Mouse (Mus musculus) neural tube, embryonic 12.5 days (tissue): ENCODE data around the gene Ncoa3. TPM values are rescaled to one million over a fixed set of nuclear protein-coding genes. Genes with fewer than 3 reads are reported as not detected.
"Not testable (repeated sequence)": the region's sequence is repeated elsewhere in the genome, so short reads cannot be mapped to it uniquely, and the experiment has no call there.

Experiments
- ATAC-seq: fragments of 200-750 bp; cut with Nextera tagmentation; 2 replicates; pipeline ENCODE4 v1.8.0; 2017; ENCODE audit warnings: low read depth, mild to moderate bottlenecking, moderate TSS enrichment, moderate library complexity; ENCODE audit not compliant: low FRiP score
- H3K27ac ChIP-seq: fragments of 300-500 bp; sonication (generic); 2 replicates; pipeline ENCODE4 v1.5.1; 2016
- H3K27me3 ChIP-seq: fragments of 300-500 bp; sonication (generic); replicated peaks from 2 replicates; pipeline ENCODE4 v1.6.1; 2016; ENCODE audit warnings: mild to moderate bottlenecking
- H3K36me3 ChIP-seq: fragments of 300-500 bp; sonication (generic); 2 replicates; pipeline ENCODE4 v1.6.1; 2016; ENCODE audit warnings: mild to moderate bottlenecking
- H3K4me1 ChIP-seq: fragments of 300-500 bp; sonication (generic); 2 replicates; pipeline ENCODE4 v1.6.1; 2016
- H3K4me2 ChIP-seq: fragments of 300-500 bp; sonication (generic); replicated peaks from 2 replicates; pipeline ENCODE4 v1.6.1; 2016; ENCODE audit warnings: mild to moderate bottlenecking
- H3K4me3 ChIP-seq: fragments of 300-500 bp; sonication (generic); 2 replicates; pipeline ENCODE4 v1.5.1; 2016
- H3K9ac ChIP-seq: fragments of 300-500 bp; sonication (generic); 2 replicates; pipeline ENCODE4 v1.6.1; 2016; ENCODE audit warnings: mild to moderate bottlenecking
- H3K9me3 ChIP-seq: fragments of 300-500 bp; sonication (generic); 2 replicates; pipeline ENCODE4 v1.6.1; 2016; ENCODE audit warnings: mild to moderate bottlenecking
- WGBS: fragments of 180-500 bp; shearing (Covaris S2); methylation state at CpG from one replicate; pipeline ENCODE4 v1.1.7; 2016; 5-methylcytosine and 5-hydroxymethylcytosine counted together
- polyA plus RNA-seq: library from polyadenylated mRNA; unstranded; fragments of >200 nt; fragmentation: Nextera tagmentation; extraction: Ambion mirVana; gene quantifications from 2 replicates; pipeline ENCODE4 v1.2.1, GENCODE M21; 2016

Gene Ncoa3
- polyA plus RNA-seq = 14.4 and 15.4 TPM in 2 replicates

DNA sequence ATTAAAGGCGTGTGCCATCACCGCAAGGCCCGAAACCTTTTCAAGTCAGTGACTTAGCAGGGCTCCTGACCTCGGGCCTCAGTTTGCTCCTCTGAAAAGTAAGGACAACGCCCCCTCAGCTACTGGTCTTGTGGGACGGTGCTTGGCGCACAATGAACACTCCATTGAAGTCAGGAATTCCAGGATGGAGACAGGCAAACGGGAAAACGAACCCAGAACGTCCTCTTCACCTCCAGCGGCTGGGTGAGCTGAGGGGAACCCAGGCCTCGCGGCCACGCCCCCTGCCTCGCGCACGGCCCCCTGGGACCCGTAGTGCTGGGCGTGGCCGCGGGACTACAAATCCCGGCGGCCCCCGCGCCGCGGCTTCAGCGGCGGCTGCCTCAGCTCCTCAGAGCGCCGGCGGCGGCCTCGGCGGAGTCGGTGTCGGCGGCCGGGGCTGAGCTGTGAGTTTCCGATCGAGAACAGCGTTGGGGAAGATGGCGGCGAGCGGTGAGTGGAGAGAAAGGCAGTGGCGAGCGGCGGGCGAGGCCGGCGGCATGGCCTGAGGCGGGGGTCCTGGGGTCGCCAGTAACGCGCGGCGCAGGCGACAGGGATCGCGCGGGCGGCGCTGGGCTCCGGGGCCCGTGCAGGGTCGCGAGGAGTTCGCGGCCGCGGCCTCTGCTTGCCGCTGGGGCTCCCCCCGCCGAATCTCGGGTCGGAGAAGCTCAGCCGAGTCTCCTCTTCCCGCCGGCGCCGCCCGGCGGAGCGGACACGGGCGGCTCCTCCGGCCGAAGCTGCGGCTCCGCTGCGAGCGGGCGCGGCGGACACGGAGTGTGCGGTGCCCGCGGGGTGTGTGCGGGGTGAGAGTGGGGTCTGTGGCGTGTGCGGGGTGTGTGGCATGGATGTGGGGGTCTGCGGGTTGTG lies at the start of gene Ncoa3:
Gene Ncoa3 (plus strand): TSS at position 367 of the 903 bp plus-strand sequence.
- H3K4me2 ChIP-seq = peak within 1 kb of the TSS; percentile 87
- H3K27me3 ChIP-seq = no peaks in the 10 kb centered on the region
- peak within 1 kb of the TSS; percentile 97 for H3K9ac ChIP-seq
- peak within 1 kb of the TSS; percentile 95 for H3K4me3 ChIP-seq
- H3K4me1 ChIP-seq = peaks cover 8% of the 10 kb centered on the region; the same call in 1 of the 2 replicates
- ATAC-seq = peak; percentile 95
- no peaks in the 10 kb centered on the region for H3K9me3 ChIP-seq
- 3% methylated on average over 103 of the region's 103 CpGs for WGBS
- H3K27ac ChIP-seq = peak within 1 kb of the TSS; percentile 82
- no peaks in the 10 kb centered on the region for H3K36me3 ChIP-seq

DNA sequence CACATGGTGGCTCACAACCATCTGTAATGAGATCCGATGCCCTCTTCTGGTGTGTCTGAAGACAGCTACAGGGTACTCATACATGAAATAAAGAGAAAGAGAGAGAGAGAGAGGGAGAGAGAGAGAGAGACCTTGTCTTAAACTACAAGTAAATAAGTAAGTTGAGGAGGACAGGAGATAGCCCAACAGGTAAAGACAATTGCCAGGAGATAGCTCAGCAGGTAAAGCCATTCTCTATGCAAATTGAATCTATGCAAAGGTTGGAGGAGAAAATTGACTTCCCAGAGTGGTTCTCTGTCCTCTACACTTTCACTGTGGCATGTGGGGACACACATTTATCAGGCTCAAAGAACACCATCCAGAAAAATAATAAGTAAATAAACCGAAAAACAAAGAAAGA lies 49.3 kb upstream of the Ncoa3 start:
- Histone ChIP-seq H3K4me1 (no peaks in the 10 kb centered on the region), H3K27me3 (no peaks in the 10 kb centered on the region), H3K9me3 (no peaks in the 10 kb centered on the region), H3K36me3 (no peaks in the 10 kb centered on the region), H3K27ac (no peak overlapping the region), H3K4me2 (no peak overlapping the region), H3K4me3 (no peak overlapping the region), H3K9ac (no peak overlapping the region)
- 91% methylated on average over 2 of the region's 2 CpGs for WGBS
- no peak for ATAC-seq

DNA sequence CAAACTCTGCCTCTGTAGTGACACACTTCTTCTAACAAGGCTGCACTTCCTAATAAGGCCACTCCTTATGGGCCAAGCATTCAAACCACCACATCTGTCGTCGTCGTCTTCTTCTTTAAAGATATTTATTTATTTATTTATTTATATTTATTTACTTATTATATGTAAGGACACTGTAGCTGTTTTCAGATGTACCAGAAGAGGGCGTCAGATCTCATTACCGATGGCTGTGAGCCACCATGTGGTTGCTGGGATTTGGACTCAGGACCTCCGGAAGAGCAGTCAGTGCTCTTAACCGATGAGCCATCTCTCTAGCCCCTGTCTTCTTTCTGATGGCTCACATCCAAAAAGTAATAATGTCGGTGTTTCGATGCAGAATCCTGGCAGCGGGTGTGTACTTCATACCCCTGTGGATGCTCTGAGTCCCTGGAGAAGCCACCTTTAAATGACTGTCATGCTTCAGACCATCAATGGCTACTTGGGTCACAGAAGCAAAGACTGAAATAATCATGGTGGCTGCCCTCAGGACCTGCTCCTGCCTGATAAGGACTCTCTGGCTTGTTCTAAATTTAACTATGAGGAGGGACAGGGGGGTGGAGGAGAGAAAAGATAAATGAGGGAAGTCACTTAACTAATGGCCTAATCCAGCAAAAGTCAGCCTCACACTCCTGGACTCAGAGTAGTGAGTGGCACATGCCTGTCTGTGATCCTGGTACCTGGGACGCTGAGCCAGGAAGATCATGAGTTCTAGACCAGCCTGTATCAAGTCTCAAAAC lies 47.7 kb upstream of the Ncoa3 start:
- 84% methylated on average over 11 of the region's 11 CpGs for WGBS
- ATAC-seq = no peak

DNA sequence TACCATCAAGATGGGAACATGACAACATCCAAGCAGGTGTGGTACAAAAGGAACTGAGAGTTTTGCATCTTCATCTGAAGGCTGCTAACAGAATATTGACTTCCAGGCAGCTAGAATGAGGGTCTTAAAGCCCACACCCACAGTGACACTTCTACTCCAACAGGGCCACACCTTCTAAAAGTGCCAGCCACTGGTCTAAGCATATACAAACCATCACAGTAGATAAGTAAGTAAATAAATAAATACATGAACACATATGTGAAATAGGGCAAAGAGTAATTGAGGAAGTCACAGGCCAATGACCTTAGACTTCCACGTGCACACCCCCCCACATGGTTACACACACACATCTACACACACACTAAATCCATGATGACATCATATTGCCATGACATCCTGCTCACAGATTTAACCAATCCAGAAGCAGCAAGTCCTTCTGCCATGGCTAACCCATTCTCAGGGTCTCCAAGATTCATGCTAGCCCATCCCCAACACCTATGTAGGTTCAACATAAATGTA lies 46.3 kb upstream of the Ncoa3 start:
- ATAC-seq = no peak
- H3K27ac ChIP-seq = no peak overlapping the region
- no peaks in the 10 kb centered on the region for H3K27me3 ChIP-seq
- no peaks in the 10 kb centered on the region for H3K4me1 ChIP-seq
- H3K9ac ChIP-seq = no peak overlapping the region
- 89% methylated on average over 1 of the region's 1 CpGs for WGBS
- no peak overlapping the region for H3K4me2 ChIP-seq
- H3K36me3 ChIP-seq = no peaks in the 10 kb centered on the region
- H3K9me3 ChIP-seq = no peaks in the 10 kb centered on the region
- H3K4me3 ChIP-seq = no peak overlapping the region

More for the DNA sequence above, 47.7 kb upstream of the Ncoa3 start:
- H3K4me1 ChIP-seq = no peaks in the 10 kb centered on the region
- no peak overlapping the region for H3K4me3 ChIP-seq
- H3K9me3 ChIP-seq = no peaks in the 10 kb centered on the region
- no peak overlapping the region for H3K4me2 ChIP-seq
- no peaks in the 10 kb centered on the region for H3K27me3 ChIP-seq
- H3K9ac ChIP-seq = no peak overlapping the region
- no peak overlapping the region for H3K27ac ChIP-seq
- H3K36me3 ChIP-seq = no peaks in the 10 kb centered on the region

DNA sequence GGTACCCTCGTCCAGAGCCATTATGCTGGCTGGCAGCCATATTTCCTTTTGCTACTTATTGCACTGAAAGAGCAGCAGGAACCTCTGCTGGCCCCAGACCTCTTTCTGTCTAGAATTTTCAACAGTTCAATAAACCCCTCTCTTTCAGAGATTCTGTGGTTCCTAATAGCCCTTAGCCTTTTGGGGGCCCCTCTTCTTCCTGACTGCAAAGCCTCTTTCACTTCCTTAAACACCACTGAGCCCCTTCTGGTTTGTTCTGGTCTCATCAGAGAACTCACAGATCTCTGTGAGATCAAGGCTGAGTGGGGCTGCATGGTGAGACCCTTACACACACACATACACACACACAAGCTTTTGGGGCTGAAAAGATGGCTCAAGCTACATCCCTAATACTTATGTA lies 44.4 kb upstream of the Ncoa3 start:
- Histone ChIP-seq H3K36me3 (no peaks in the 10 kb centered on the region), H3K27me3 (no peaks in the 10 kb centered on the region), H3K4me2 (no peak overlapping the region), H3K4me3 (no peak overlapping the region), H3K9me3 (no peaks in the 10 kb centered on the region), H3K4me1 (no peaks in the 10 kb centered on the region), H3K27ac (no peak overlapping the region), H3K9ac (no peak overlapping the region)
- ATAC-seq = no peak
- WGBS = 71% methylated on average over 1 of the region's 1 CpGs

DNA sequence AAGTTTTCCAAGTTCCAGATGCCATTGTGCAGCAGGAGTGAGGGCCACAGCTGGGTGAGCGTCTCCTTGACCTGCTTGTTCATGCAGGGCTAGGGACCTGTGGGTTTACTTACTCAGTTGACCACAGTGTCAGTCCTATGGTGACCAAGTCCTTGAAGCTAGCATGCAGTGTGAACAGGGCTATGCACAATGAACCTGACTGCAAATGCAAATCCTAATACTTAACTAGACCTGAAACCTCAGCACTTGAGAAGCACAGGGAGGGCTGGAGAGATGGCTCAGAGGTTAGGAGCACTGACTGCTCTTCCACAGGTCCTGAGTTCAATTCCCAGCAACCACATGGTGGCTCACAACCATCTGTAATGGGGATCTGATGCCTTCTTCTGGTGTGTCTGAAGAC lies 43.7 kb upstream of the Ncoa3 start:
- not testable (repeated sequence) for H3K4me2 ChIP-seq, ATAC-seq, H3K4me1 ChIP-seq, H3K9ac ChIP-seq, H3K27ac ChIP-seq, H3K27me3 ChIP-seq, H3K4me3 ChIP-seq, H3K36me3 ChIP-seq, H3K9me3 ChIP-seq
- WGBS = 70% methylated on average over 1 of the region's 1 CpGs

DNA sequence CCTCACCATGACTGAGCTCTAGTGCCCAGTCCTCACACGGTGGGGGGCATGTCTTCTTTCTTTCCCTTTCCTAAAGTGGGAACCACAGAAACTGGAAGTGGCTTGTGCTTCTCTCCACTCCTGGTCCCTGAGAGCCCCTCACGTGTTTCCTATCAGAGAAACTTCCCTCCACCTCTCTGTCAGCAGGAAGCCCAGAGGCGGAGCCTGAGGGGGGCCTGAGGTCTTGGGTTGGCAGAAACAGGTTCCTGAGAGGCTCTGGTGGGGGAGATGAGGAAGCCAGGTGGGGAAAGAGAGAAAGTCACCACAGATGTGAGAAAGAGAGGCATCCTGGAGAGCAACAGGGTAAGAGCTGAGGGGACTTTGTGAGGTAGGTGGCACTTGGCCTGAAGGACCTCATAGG lies 42.7 kb upstream of the Ncoa3 start:
- no peaks in the 10 kb centered on the region for H3K27me3 ChIP-seq
- H3K9ac ChIP-seq = no peak overlapping the region
- no peaks in the 10 kb centered on the region for H3K9me3 ChIP-seq
- no peak overlapping the region for H3K4me3 ChIP-seq
- no peak for ATAC-seq
- no peak overlapping the region for H3K4me2 ChIP-seq
- H3K36me3 ChIP-seq = no peaks in the 10 kb centered on the region
- H3K4me1 ChIP-seq = no peaks in the 10 kb centered on the region
- 64% methylated on average over 3 of the region's 3 CpGs for WGBS
- H3K27ac ChIP-seq = no peak overlapping the region

DNA sequence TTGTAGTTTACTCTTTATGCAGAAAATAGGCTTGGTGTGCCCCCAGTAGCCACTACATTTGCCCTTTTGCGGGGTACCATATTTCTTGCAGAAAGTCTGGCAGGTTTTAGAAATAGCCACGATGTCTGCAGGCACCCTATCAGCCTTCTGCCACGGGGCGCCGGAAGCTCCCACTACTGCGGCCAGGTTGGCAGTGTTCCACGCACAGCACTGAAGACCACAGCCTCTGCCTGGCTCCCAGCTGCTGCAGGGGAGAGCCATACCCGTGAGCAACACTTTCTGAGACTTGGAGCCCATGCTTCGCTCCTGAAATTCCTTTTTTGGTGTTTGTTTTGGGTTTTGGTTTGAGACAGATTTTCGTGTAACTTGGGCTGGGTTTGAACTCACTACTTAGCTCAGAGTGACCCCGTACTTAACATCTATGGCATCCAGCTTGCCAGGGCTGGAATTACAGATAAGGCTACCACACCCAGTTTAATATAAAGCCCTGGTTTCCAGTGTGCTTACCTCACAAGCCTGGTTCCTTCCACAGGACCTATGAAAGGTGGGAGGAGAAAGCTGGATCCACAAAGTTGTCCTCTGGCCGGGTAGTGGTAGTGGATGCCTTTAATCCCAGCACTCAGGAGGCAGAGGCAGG lies 40.9 kb upstream of the Ncoa3 start:
- Histone ChIP-seq H3K4me1 (no peaks in the 10 kb centered on the region), H3K27ac (no peak overlapping the region), H3K4me2 (no peak overlapping the region), H3K9ac (no peak overlapping the region), H3K36me3 (no peaks in the 10 kb centered on the region), H3K27me3 (no peaks in the 10 kb centered on the region), H3K4me3 (no peak overlapping the region), H3K9me3 (no peaks in the 10 kb centered on the region)
- WGBS = 82% methylated on average over 12 of the region's 12 CpGs
- no peak for ATAC-seq

DNA sequence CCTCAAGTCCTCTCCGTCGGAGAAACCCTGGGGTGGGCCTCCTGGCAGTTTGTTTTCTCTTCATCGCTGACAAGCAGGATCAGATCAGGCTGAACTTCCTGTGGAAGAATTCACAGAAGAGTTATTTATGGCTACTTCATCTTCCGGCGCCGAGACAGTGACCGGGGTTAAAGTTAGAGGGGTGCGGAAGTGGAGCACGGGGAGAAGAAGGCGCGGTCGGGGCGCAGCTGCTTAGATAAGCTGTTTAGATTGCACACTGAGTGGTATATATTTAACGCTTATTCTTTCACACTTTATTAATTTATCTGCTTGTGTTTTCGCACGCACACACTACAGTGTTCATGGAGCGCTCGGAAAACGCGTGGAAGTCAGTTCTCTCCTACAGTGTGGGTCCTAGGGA lies 37.6 kb upstream of the Ncoa3 start:
- ATAC-seq = no peak
- no peaks in the 10 kb centered on the region for H3K9me3 ChIP-seq
- no peak overlapping the region for H3K27ac ChIP-seq
- WGBS = 74% methylated on average over 20 of the region's 20 CpGs
- no peaks in the 10 kb centered on the region for H3K36me3 ChIP-seq
- H3K4me3 ChIP-seq = no peak overlapping the region
- no peaks in the 10 kb centered on the region for H3K4me1 ChIP-seq
- H3K4me2 ChIP-seq = no peak overlapping the region
- H3K9ac ChIP-seq = no peak overlapping the region
- H3K27me3 ChIP-seq = no peaks in the 10 kb centered on the region

DNA sequence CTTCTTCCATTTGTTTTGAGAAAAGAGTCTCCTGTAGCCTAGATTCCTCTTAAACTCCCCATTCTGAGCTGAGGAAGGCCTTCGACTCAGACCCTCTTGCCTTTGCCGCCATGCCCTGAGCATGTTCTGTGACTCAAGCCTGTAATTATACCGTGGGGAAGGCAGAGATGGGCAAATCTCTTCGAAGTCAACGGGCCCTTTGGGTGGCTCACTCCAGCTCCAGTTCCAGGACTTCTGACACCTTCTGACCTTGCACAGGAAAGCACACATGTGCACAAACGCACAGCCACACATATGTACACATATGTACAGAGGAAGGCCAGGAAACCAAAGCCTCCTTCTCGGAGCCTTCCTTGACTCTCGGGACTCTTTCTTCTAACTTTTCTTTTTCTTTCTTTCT lies 37.0 kb upstream of the Ncoa3 start:
- no peak overlapping the region for H3K9ac ChIP-seq
- H3K27me3 ChIP-seq = no peaks in the 10 kb centered on the region
- H3K36me3 ChIP-seq = no peaks in the 10 kb centered on the region
- no peaks in the 10 kb centered on the region for H3K9me3 ChIP-seq
- no peak overlapping the region for H3K4me2 ChIP-seq
- no peaks in the 10 kb centered on the region for H3K4me1 ChIP-seq
- H3K27ac ChIP-seq = no peak overlapping the region
- H3K4me3 ChIP-seq = no peak overlapping the region
- 87% methylated on average over 8 of the region's 8 CpGs for WGBS
- ATAC-seq = no peak

DNA sequence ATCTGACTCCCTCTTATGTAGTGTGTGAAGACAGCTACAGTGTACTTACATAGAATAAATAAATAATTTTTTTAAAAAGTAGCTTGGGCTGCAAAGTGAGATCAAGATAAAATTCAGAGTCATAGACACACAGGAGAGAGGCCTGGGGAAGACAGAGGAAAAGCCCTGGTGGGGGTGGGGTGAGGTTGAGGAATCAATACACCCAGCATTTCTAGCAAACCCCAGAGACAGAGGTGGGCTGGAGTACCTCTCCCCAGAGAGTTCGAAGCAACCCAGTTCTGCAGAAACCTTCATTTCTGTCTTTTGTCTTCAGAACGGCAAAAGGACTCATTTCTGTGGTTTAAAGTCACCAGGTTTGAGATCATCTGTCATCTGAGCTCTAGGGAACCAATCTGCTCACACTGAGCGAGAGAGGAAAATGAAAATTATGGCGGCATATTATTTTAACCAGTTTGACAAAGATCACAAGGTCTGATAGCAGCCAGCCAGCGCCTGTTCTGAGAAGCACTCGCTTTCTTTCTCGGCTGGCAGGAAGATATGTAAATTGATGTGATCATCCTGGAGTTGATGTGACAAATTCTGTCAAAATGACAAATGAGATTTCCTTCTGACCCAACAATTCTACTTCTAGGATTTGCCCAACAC lies 36.2 kb upstream of the Ncoa3 start:
- H3K27ac ChIP-seq = no peak overlapping the region
- no peak overlapping the region for H3K4me3 ChIP-seq
- H3K9me3 ChIP-seq = no peaks in the 10 kb centered on the region
- no peak overlapping the region for H3K4me2 ChIP-seq
- no peak overlapping the region for H3K9ac ChIP-seq
- no peak for ATAC-seq
- no peaks in the 10 kb centered on the region for H3K4me1 ChIP-seq
- WGBS = 84% methylated on average over 7 of the region's 7 CpGs
- no peaks in the 10 kb centered on the region for H3K27me3 ChIP-seq
- H3K36me3 ChIP-seq = no peaks in the 10 kb centered on the region
